Mouse (Mus musculus) telencephalon, adult 2 months (tissue): Measurements from ENCODE around the gene Usp3.

Experiments
- DNase-seq: peaks from one replicate; pipeline ENCODE4 v3.0.0-alpha.2; 2011; ENCODE audit warnings: low read depth, low spot score

Gene Usp3

DNA sequence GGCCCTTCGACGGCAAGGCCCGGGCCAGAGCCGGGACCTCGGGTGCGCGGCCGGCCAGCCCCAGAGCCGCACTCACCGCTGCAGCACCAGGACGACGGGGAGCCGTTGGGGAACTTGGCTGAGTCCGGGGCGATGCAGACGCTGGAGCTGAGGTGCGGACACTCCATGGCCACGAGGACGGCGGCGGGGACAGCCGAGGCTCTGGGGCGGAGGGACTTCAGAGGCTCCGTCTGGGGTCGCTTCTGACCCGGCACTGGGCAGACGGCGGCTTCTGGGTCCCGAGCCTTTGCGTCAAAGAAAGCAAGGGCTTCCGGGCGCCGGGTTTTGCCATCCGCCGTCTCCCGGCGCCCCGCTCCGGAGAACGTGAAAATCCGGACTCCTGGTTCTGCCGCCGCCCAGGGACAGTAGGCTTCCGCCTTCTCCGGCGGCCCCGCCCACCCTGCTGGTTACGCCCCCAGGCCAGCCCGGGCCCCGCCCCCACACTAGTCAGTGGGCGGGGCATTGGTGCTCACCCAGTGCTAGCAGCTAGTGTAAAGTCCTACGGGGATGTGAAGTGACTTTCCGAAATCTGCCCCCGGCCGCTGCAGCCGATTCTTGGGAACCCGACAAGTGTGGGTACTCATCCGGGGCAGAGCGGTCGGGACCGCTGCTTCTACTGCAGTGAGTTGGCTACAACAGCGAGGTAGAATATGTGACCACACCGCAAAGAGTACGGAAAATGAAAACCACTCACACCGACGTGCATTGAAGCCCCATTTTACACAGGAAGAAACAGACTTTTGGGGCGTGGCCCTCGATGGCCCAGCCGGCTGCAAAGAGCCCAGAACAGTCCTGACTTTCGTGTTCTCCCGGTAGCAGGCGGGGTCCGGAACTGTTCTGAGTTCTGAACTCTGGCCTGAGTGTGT, at the start of gene Usp3:
Gene Usp3, minus strand, starts transcription at position 435 of the 905 bp plus-strand sequence.
- peak; percentile 85 for DNase-seq

DNA sequence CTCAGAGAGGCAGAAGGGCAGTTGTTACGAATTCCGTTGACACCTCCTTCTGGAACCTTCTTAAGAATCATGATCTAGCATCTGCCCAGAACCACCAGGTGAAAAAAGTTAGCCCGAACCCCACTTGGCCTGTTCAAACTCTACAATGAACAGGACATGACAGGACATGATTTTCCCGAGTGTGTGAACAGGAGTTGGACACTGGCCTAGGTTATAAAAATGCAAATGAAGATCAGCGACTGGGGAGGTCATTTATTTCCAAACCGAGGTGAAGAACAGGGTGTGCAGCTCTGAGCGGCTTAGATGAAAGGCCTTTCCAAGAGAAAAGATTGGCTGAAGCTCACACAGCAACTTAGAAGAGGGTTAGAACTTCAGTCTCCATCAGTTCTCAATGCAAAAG, 47.5 kb upstream of the Usp3 start:
- no peak for DNase-seq

DNA sequence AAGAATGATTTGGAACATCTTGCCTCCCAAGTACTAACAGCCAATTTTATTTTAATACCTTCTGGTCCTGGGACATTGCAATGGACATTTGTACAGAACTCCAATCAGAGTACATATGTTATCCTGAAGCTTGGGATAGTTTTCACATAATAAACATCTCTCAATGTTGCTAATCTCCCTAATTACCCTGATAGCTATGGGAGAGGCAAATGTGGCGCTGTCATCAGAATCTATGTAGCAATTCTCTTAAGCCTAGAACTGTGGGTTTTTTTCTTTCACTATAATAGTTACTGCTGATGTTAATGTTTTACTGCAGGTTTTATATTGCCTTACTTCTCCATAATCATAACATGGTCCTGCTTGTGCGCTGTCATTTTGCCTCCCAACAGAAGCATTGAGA, 46.7 kb upstream of the Usp3 start:
- no peak for DNase-seq

DNA sequence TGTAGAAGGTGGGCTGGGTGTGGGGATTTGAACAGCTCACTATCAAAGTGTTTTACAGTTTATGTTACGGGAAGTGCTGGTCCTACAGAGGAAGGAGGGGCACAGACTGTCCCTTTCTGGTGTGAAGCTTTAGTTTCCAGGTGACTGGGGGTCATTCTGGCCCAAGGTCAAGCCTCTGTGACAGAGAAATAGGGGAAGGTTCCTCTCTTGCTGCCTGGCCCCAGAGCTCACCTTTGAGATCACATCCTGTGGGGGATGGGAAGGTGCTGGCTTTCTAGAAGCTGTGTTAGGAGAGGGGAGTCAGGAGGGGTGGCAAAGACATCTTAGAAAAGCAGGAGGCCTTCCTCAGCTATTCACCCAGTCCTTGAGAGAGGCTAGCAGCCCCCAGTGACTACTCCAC, 39.5 kb upstream of the Usp3 start:
- no peak for DNase-seq

DNA sequence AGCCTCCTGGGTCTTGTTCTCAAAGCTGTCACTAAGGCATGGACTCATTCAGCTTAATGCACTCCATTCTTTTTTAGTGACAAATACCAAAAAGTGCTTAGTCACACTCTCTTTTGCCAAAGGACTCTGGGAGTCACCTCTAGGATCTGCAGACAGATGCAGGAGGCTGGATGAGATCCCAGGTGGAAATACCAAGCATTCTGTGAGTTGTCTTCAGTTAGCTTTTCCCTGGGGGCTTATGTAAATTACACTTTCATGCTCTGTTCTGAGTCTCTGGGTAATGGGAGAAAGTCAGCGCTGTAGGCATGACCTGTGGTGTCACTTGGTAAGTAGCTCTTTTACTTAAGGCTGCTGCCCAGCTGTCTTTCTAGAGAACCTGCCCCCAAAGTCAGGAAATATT, 38.0 kb upstream of the Usp3 start:
- no peak for DNase-seq

DNA sequence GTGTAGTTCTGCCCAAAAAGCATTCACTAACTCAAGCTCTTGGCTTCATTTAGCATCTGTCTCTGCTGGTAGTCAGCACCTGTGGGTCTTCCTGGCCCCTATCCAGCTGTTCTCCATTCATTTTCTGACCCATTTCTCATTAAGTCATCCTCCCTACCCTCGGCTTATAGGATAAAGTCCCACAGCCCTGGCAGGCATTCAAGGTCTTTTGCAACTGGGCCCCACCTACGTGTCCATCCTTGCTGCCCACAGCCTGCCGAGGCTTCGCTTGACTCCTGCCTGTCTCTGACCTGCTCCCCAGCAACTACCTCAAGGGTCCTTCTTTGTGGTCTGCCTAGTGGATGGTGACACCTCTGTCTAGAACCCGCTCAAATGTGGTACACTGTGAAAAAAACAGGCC, 33.7 kb upstream of the Usp3 start:
- no peak for DNase-seq

DNA sequence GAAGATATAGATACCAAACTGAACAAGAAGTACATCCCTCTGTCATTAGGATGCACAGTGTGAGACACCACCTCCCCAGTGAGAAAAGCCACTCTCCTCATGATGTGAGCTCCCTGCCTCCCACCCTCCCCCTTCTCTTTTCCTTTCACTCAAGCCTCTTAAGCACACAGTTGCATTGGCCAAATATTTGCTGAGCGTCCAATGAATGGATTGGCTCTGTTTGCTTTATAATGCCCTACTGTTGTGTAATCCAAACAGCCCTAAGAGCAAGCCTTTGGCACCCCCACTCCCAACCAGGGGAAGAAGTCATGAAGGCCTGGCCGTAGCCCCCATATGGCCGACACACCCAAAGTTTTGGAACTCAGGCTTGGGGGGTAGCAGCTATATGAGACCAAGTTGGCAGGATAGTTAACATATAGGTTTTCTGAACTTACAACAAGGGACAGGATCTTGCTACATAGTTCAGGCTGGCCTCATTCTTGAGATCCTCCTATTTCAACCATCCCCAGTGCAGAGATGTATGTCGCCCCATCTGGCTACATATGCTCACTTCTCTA, 33.1 kb upstream of the Usp3 start:
- DNase-seq: no peak

DNA sequence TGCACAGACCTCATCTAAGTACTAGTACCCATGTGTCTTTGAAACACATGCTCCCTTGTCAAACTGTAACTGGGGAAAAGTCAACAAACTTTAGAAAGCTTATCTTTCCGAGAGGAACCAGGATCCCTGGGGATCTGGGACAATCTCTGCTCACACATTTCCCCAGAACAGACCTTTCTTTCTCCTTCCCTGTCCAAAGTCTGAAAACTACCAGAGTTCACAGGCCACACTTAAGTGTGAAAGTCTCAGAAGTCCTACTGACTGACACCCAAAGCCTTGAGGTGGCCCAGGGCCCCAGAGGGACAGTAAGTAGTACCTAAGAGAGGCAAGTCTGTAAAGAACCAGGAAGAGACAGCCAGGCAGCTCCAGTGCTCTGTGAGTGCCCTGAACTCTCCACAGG, 31.9 kb upstream of the Usp3 start:
- no peak for DNase-seq

DNA sequence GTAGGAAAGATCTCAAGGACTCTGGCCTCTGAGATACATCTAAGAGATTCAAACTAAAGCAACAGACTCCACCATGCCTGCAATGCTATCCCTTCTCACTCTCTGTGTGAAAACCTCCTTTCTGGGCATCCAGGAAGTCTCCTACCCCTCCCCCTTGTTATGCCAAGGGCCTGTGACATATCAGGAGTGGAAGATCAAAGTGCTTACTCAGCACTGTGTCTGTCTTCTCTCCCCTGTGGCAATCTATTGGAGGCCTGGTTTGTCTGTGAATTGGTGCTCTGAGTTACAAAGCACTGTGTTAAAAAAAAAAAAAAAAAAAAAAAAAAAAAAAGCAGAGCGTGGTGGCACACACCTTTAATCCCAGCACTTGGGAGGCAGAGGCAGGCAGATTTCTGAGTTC, 30.7 kb upstream of the Usp3 start:
- no peak for DNase-seq

DNA sequence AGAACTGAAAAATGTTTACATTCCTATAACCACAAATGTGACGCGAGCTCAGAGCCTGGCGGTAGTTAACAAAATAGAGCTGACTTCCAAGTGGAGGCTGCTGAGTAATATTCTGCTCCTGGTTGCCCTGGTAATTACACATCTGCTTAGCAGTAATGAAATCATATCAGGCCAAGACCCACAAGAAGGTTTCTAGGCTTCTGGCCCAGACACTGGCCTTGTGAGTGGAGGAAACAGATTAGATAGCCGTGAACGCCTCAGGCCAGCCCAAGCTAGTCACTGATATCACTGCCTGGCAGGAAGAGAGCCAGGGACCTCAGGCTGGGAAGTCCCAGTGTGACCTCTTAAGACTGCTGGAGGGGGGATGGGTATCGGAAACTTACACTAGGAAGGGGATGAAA, 27.6 kb upstream of the Usp3 start:
- no peak for DNase-seq

DNA sequence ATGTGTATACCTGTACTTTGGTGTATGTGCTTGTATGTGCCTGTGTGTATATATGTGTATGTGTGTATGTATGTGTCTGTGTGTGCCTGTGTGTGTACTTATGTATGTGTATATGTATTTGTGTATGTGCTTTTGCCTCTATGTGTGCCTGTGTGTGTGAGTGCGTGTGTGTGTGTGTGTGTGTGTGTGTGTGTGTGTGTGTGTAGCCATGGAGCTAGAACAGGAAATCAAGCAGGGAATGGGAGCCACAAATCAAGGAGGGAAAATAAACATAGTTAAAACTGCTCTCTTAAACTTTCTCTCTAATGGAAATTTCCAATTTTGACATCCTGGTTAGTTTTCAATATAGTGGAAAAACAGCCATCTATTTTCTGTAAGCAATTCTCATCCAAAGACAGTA, 27.1 kb upstream of the Usp3 start:
- no peak for DNase-seq

DNA sequence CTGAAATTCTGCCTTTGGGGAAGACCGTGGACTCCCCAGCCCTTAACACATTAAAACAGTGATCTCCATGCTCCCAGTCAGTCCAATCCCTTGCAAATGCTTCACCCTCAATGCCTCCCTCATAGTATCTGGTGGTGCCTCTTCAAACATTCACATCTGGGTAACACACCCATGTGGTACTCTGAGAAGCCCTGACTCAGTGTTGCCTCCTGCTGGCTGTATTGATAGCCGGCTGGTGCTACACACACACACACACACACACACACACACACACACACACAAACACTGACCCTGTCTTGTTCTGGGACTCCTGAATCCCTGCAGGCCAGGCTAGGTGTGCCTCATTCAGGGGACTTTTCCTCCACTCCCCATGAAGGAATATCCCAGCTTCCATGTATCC, 24.9 kb upstream of the Usp3 start:
- no peak for DNase-seq

DNA sequence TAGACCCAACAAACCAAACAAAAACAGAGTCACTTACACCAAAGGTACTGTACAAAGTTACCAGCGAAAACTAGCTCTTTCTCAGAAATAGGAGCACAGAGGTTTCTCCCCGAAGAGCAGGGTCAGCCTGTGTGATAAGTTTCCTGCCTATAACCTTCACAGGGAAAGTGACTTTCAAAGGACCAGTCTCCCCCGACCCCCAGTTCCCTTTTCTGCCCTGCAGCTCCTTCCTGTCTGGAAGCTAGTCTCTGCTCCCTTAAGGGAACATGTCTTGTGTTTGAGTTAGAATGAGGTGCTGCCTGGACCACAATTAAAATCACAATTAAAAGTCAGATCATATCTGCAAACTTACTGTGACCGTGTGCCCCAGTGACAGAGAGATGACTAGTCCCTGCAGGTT, 23.9 kb upstream of the Usp3 start:
- DNase-seq: no peak

DNA sequence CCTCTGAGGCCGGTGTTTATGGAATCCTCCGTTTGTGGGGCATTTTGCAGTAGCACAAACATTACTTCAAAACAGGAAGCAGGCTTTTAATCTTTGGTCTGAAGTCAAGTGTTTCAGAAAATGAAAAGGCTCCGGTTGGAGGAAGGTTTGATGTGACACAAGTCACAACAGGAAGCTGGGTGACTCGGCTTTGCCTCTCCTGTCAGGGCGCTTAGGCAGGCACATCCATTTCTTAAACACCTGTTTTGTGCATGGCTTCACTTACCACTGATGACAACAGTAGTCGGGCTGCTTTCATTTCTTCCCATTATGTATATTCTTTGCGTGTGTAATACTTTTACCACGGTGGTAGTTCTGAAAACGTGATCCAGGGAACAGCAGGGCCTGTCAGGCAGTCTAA, 22.2 kb upstream of the Usp3 start:
- DNase-seq: no peak

DNA sequence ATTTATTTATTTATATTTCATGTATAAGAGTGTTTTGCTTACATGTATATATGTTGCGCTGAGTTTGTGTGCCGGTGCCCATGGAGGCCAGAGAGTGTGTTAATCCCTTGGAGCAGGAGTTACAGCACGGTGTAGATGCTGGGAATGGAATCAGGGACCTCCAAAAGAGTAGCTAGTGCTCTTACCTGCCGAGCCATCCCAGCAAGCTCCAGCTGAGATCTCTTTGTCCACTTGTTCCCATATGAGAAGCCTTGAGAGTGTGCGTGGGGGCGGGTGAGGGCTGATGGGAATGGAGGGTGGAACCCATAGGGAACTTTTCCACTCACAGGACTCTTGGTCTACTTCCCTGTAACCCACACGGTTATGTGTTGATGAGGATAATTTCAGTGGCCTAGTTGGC, 21.6 kb upstream of the Usp3 start:
- no peak for DNase-seq

DNA sequence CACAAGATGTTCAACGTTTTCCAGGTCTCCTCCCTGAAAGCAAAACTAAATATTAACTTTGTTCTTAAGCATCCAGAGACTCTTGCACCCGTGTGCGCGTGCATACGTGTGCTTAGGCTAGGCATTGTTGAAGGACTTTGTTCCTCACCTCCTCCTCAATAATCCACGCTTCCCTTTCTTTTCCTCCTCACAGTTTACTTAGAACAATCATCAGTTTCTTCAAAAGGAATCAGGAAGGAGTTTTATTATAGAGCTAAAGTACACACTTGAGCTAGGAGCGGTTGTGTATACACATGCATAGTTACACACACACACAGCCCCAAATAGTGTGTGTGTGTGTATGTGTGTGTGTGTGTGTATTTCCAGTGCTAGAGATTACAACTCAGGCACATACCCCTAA, 20.7 kb upstream of the Usp3 start:
- no peak for DNase-seq

DNA sequence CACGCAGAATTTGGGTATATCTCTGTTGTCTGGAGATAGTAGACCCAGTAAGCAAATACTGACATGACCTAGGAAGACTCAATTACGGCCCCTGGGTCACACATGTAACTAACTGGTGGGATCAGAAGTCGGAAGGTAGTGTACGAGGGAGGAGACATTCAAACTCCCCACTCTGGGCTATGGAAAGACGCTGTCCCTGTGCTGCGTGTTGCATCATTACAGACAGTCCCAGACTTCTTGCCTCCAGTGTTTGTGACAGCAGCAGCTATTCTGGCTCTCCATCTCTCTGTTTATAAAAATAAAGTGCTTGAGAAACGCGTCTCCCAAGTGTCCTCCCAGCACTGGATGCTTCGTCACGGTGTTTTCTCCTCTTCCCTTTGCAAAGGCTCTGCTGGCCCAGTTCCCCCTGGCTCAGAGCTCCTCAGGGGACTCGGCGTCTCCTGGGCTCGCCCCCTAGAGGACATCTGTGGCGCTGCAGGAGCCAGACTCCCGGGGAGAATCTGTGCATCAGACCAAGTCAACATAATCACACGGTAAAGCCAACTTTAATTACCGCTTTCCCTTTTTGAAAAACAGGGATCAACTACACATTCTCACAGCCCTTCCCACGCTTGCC, 18.6 kb upstream of the Usp3 start:
- DNase-seq: peak; percentile 80

DNA sequence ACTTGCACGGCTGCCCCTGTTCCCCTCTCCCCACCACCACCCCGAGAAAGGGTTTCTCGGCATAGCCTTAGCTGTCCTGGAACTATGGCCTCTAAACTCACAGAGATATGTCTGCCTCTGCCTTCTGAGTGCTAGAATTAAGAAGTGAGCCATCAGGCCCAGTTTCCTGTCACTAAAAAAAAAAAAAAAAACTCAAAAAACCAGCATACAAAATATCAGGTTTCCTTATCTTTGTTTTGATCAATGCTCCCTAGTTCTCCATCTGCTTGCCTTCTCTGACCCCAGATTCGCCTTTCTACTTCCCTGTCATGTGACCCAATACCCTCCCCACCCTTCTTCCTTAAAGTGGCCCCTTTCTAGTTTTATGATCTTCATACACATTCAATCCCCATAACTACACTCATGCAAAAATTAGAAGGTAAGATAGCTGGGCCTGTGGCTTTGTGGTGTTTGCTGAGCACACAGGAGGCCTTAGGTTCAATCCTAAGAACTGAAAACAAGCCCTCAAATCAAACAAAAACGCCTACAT, 15.9 kb upstream of the Usp3 start:
- no peak for DNase-seq

DNA sequence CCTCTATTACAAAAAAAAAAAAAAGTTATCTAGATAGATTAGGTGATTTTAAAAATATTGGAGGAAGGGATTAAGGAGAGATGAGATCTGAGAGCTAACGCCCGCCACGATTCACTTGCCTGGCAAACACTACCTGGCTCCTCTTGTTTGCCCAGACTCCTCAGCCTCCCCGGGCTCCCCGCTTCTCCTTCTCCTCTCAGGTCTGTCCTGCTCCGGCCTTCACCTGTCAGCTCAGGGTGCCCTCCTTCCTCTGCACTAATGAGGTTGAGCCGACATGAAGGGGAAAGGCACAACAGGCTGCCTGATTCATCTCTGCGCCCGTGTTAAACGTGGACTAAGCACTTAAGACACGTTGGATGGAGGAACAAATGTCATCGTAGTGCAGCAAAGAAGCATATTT, 13.9 kb upstream of the Usp3 start:
- DNase-seq: no peak

DNA sequence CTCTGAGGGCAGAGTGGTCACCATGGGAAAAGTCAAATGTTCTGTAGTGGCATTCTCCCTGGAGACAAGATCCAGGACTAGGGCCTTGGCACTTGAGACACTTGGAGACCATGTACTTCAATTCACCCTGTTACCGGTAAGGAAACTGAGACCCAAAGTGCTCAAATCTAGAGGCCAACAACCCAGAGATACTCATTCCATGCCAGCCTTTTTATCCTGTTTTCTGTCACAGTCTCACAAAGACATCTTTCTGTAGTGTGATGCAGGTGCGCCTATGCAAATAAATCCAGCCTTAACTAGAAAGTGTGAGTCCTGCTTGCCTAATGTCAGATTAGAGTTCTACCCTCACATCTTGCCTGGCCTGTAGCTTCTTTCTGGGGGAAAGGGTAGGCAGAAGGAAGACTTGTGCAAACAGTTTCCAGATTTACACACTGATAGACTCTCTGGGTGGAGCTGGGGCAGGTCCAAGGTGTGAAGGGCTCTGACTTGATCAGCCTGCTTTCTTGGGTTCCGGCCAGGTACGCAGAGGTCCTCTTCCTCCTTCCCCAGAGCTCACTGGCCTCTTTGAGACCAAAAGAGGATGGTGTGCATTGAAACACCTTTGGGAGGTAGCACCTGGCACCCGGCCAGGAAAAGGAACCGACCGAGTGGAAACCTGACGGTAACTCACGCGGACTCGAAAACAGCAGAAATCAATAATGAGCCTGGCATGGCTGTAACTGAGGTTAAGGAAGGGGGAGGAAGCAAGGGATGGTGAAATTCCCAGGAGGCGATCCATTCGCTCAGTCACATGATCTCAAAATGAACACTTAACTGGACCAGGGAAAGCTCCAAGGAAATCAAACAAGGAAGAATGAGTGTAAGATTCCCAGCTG, 13.2 kb upstream of the Usp3 start:
- no peak for DNase-seq

DNA sequence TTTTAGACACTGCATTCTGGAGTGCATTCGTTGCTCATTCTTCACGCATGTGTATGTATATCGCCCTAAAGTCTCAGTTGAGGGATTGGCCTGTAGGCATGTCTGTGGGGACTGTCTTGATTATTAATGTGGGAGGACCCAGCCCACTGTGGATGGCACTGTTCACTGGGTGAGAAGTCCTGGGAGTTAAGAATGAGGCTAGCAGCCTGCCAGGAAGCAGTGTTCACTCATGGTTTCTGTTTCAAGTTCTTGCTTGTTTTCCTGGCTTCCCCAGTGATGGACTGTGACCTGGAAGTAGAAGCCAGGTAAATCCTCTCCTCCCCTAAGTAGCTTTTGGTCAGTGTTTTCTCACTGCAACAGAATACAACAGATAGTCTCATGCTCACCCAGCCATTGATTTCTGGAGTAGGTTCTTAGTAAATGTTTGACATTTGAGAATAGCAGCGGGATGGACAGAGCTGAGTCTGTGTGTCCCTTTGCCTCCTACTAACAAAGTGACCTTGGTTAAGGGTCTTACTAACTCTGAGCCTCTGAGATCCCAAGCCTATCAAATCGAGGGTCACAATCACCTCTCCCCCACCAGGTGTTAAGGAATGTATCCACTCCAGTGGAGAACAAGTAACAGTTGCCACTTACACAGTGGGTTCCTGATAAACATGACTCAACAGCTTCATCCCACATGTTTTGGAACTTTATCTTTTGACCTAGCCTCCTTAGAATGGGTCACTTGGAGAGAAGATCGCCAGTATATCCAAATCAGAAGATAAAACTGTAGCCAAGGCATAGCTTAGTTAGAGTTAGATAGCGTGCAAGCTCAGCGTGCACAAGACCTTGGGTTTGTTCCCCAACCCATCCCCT, 11.6 kb upstream of the Usp3 start:
- DNase-seq: no peak
